Mouse (Mus musculus) liver, adult 2 months (tissue): ENCODE measurements around the gene Glyctk.

Experiments used
- CTCF ChIP-seq: fragments of 200-500 bp; IDR thresholded peaks from 2 replicates; pipeline ENCODE4 v1.5.1; 2011; ENCODE audit warnings: low read depth, low read length, control low read depth
- POLR2A ChIP-seq: fragments of 200-500 bp; IDR thresholded peaks from 2 replicates; pipeline ENCODE4 v1.6.1; 2011; ENCODE audit warnings: low read length, control low read depth; ENCODE audit not compliant: insufficient read depth; ENCODE audit errors: extremely low read depth

DNA sequence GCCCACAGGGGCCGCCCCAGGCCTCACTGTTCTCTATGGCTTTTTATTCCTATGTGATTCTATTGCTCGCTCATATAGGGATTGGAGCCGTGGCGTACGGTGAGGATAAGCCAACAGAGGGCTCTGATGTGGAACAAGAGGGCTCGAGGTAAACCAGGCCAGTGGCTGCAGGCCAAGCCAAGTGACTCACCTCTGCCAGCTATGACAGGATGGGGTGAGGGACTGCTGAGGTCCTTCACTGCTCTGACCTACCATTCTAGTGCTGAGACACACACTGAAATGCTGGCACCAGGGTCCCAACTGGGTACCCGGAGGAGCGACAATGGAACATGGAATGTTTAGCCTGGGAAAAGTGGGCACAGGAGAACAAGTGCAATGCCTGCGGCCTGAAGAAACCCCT is 3.8 kb downstream of the Glyctk start:
- no peak for TF ChIP-seq CTCF
- no peak for TF ChIP-seq POLR2A
